Mouse (Mus musculus): ENCODE data around the gene Ftcd.

Ftcd gene

DNA sequence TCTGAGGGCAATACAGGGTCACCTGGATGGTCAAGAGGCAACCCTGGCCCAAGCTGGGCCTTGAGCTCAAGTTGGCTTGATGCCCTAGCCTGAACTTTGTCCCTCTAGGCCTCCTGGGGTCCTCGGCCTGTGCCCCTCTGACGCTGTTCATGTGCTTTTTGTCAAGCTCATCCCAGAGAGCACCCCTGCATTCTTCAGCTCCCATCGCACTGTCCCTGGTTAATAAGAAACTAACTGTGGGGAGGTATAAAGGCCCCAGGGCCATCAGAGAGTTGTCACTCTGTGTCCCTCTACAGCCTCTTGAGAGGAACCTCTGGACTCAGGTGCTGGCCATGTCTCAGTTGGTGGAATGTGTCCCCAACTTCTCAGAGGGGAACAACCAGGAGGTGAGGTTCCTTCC, at the start of gene Ftcd:
Gene Ftcd (plus strand): TSS at position 275 of the 400 bp plus-strand sequence.
- no peak for ATAC-seq (ENCODE audit: low TSS enrichment)

DNA sequence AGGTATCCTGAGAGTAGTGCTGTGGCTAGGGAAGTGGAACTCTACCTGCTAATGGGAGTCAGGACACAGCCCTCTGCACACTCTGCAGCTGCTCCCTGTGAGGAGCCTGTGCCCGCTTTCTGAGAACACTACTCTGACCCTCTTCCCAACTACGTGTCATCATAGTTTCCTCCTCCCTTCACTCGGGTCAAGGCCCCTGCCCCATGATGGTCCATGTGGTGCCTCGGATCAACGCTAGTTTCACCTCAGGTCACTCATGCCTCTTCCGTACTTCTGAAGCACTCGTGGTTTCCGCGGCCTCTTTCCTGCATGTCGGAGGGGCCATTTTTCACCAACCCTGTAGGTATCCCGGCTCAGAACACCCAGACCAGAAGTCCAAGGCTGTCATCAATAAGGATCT, 44.5 kb upstream of the Ftcd start:
- ATAC-seq (ENCODE audit: low TSS enrichment): peak; percentile 29

DNA sequence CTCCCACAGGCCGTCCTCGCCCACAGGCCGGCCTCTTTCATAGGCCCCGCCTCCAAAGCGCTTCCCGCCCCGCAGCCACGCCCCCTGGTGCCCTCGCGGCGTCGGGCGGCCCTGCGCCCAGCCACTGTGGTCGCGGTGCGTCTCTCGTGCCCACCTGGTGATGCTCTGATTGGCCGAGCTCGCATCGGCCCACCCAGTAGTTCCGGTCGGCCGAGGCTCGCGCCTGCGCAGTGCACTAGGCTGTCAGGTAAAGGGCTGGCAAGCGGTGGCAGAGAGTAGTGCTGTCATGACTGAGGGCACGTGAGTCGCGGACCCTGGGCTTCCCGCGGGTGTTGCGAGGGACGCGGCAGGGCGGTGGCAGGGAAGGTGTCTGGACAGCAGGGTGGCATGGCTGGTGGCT, 44.1 kb upstream of the Ftcd start, which contains the start of gene Lss:
Gene Lss (plus strand): TSS at position 214 of the 400 bp plus-strand sequence.
- ATAC-seq (ENCODE audit: low TSS enrichment): peak; percentile 99

- peak; percentile 28 for ATAC-seq (ENCODE audit: low TSS enrichment)
Observed at GRCm38 (mm10) chr10:76531828-76532227, 43.6 kb upstream of the Ftcd start.

DNA sequence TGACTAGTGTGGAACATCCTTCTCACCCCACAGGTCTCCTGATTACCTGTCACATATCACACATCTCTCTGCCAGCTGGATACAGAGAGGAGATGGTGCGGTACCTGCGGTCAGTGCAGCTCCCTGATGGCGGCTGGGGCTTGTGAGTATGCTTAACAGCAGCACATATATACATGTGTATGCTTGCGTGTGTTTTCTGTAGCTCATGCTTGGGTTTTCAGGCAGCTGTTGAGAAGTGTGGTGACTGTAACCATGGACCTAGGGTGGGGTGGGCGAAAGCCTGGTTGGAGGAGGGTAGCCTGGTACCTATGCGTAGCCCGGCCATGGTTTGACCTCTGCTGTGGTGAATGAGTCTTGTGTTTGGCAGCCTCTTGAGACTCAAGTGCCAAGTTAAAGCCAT, 39.9 kb upstream of the Ftcd start:
- ATAC-seq (ENCODE audit: low TSS enrichment): no peak

- no peak for ATAC-seq (ENCODE audit: low TSS enrichment)
Observed at GRCm38 (mm10) chr10:76537619-76538018, 37.8 kb upstream of the Ftcd start.

GRCm38 (mm10) chr10:76541336-76542085, 33.9 kb upstream of the Ftcd start:
- ATAC-seq (ENCODE audit: low TSS enrichment): no peak

DNA sequence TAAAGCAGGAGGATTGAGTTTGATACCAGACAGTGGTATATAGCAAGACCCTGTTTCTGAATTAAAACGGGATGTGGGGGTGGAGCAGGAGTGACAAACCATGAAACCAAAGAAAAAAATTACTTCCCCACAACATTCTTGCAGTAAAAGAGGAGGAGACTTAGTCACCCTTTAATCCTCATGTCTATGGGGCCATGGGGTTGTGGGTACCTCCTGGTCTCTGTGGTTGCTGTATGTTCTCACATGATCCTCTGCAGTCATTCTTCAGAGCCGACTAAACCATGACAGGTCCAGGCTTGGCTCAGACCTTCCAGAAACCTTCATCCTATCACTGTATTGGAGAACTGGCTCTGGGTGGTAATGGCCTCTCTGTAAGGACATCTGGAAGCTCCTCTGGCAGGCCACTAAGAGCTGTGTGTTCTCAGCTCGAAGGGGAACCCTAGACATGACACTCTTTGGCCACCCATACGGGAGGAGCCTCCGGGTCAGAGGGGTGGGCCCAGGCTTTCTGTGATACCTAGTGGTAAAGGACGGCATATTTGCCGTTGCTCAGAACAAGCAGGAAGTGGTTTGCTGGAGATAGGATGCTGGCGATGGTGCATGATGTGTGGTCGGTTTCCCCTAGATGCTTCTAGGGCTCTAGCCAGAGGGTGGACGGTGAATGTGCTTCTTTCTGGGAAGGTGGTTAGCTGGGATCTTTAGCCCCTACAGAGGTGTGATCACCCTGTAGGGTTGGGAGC, 32.6 kb upstream of the Ftcd start:
- ATAC-seq (ENCODE audit: low TSS enrichment): no peak

DNA sequence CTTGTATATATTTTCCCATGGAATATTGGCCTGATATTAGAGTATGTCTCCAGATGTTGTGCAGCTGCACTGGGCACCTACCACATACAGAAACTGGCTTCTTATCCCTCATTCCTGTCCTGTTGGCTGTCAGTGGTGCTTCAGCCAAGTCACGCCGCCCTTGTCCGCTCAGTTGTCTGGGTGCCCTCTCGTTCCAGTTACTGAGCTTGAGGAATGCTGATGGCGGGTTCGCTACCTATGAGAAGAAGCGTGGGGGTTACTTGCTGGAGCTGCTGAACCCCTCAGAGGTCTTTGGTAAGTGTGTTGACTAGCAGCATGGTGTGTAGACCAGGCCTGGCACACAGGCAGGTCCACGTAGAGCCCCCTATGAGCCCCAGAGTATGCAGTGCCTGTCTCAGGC, 28.9 kb upstream of the Ftcd start:
- ATAC-seq (ENCODE audit: low TSS enrichment): no peak

DNA sequence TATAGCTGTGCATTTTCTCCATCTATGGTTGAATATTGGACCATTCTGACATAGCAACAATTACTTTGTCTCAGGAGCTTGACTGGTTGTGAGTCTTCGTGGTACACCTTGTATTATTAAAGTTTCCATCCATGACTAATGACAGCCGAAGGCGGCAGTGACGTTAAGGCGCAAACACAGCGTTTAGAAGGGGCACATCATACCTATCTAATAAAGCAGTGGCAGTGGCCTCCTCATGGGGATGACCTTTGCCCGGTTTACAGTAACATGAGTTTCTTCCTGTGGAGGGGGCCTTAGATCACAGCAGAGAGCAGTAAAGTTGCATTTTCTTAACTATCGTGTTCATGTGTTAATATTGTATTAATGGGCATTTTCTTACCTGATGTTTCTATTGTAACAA, 27.2 kb upstream of the Ftcd start:
- ATAC-seq (ENCODE audit: low TSS enrichment): no peak

DNA sequence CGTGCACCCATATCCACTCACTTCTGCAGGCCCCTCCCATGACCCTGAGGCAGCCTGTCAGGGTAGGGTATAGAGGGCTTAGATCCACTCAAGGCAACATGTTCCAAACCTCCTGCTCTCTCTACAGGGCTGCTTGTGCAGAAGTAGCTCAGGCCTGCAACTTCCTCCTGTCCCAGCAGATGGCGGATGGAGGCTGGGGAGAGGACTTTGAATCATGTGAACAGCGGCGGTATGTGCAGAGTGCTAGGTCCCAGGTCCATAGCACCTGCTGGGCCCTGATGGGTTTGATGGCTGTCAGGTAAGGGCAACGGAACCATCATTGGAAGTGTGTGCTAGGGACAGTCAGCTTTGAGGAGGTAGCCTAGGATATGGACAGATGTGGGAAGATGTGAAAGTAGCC, 25.0 kb upstream of the Ftcd start:
- ATAC-seq (ENCODE audit: low TSS enrichment): no peak

GRCm38 (mm10) chr10:76551556-76551955, 23.9 kb upstream of the Ftcd start:
- ATAC-seq (ENCODE audit: low TSS enrichment): no peak

DNA sequence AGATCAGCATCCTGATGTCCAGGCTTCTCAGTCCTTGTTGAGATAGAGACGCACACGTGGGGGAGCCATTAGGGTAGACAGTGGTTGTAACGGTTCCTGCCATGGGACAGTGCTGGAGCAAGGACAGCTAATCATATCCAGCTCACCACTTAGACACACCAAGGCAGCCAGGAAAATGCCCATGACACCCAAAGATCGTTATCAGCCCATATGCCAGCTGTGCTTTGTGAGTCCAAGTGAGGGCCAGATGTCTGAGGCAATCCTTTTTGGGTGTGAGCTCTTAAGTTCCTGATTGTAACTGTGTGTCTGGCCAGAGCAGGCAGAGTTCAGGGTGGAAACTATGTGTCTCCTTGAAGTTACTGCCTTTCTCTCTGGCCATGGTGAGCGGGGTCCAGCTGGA, 21.4 kb upstream of the Ftcd start:
- no peak for ATAC-seq (ENCODE audit: low TSS enrichment)

GRCm38 (mm10) chr10:76561972-76562371, 13.5 kb upstream of the Ftcd start, which contains the start of gene Spatc1l:
Gene Spatc1l (plus strand): TSS chr10:76562272.
- no peak for ATAC-seq (ENCODE audit: low TSS enrichment)

- no peak for ATAC-seq (ENCODE audit: low TSS enrichment)
Observed at GRCm38 (mm10) chr10:76569996-76570685, 5.3 kb upstream of the Ftcd start.

DNA sequence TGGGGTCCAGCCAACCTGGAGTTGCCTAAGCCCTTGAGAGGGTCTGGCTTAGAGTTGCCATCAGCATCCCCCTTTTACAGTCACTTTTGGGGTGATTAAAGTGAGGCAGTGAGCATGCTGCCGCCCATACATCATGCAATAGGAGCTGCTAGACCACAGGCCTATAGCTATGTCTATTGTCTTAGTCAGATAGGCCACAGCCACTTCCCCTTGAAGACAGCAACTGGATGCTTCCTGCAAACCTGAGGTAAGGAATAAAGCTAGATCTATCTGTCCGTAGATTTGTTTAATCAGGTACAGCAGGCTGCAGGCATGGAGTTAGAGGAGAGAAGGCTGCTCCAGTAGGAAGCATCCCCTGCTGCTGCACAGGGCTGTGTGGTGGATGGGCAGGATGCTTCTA, 4.4 kb upstream of the Ftcd start:
- ATAC-seq (ENCODE audit: low TSS enrichment): no peak

- no peak for ATAC-seq (ENCODE audit: low TSS enrichment)
Observed at GRCm38 (mm10) chr10:76572151-76572550, 3.3 kb upstream of the Ftcd start.

- no peak for ATAC-seq (ENCODE audit: low TSS enrichment)
Observed at GRCm38 (mm10) chr10:76576920-76577319, 1.5 kb downstream of the Ftcd start.

GRCm38 (mm10) chr10:76584138-76584537, 8.7 kb downstream of the Ftcd start:
- no peak for ATAC-seq (ENCODE audit: low TSS enrichment)

DNA sequence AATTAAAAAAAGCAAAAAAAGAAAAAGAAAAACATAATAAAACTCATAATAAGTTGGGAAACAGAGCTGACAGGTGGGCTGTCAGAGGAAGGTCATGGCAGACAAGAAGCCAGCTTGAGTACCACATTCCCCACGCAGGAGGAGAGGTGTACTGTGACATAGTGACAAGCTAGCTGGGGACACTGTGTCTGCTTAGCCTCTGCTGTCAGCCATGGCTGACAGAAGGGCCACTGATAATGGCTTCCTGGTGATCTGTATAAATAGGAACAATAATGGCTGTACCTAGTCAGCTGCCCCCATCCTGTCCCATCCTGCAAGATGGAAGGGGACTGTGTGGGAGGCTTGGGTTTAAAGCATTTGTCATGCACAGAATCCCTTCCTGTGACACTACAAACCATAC, 10.7 kb downstream of the Ftcd start:
- ATAC-seq (ENCODE audit: low TSS enrichment): no peak

- no peak; the same call in 1 of the 2 replicates for ATAC-seq (ENCODE audit: low TSS enrichment)
Observed at GRCm38 (mm10) chr10:76590197-76590596, 14.7 kb downstream of the Ftcd start.

- no peak for ATAC-seq (ENCODE audit: low TSS enrichment)
Observed at GRCm38 (mm10) chr10:76596338-76596737, 20.9 kb downstream of the Ftcd start.

DNA sequence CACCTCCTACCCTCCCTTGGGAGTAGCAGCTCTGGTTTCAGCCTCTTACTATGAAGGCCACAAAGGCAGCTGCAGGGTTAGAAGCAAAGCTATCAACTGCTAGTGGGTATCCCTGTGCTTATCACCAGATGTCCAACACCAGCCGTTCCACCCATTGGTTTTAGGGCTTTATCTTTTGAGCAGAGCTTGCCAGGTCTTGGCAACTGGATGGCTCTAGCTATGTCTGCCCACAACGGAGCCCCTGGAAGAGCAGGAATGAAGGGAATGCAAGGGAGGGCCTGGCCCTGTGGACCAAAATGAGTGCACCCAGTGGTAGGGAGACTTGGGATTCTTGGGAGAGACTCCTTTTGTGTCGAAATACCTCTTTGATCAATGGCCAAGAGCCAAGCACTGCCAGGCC, 27.2 kb downstream of the Ftcd start:
- ATAC-seq (ENCODE audit: low TSS enrichment): no peak
